Mouse (Mus musculus) heart, postnatal 25 days (tissue): ENCODE measurements around the gene Zan. TPM values are rescaled to one million over a fixed set of nuclear protein-coding genes. Genes with fewer than 3 reads are reported as not detected.
A peak's percentile ranks its signal among the peaks of the same experiment; 100 is the strongest.

Experiments
- DNase-seq: peaks from one replicate; pipeline ENCODE4 v3.0.0; 2022; ENCODE audit warnings: low spot score
- intact Hi-C: fragments of 180-260 bp; cut with DNase I; formaldehyde crosslinking; loops from one replicate; pipeline ENCODE4 v1.15.1; 2025
- total RNA-seq, 2 experiments: library from RNA; stranded (reverse); gene quantifications; 2 replicates each; pipeline ENCODE4 v1.2.3; 2021

Zan gene
- total RNA-seq, 2 experiments from 2014 or later, result not detected

GRCm38 (mm10) chr5:137502667-137503110 is 25.8 kb upstream of the Zan start:
- intact Hi-C loops, result loop anchor here (2.0 to 10.0 kb wide), 4 partner anchors 28 to 210 kb away; partner anchors contain the start of genes Mospd3, Slc12a9 and Ufsp1

GRCm38 (mm10) chr5:137501709-137502666 is 25.1 kb upstream of the Zan start, which contains the start of gene Pop7:
Gene Pop7 (minus strand): TSS chr5:137502518.
- intact Hi-C loops, result loop anchor here (2.0 to 10.0 kb wide), 5 partner anchors 19 to 210 kb away; partner anchors contain the start of genes Mospd3, Slc12a9 and Ufsp1
- DNase-seq, result peak; percentile 100

More at GRCm38 (mm10) chr5:137502667-137503110, 25.8 kb upstream of the Zan start:
- DNase-seq, result no peak

GRCm38 (mm10) chr5:137500186-137500585 is 23.3 kb upstream of the Zan start:
- intact Hi-C loops, result loop anchor here (2.0 to 10.0 kb wide), 3 partner anchors 17 to 208 kb away; partner anchors contain the start of genes Slc12a9 and Ufsp1
- DNase-seq, result no peak

GRCm38 (mm10) chr5:137493831-137494230 is 17.0 kb upstream of the Zan start:
- peak; percentile 23 for DNase-seq

GRCm38 (mm10) chr5:137491559-137491958 is 14.7 kb upstream of the Zan start:
- DNase-seq, result peak; percentile 27
- intact Hi-C loops, result no loop called here

More at GRCm38 (mm10) chr5:137493831-137494230, 17.0 kb upstream of the Zan start:
- intact Hi-C loops, result no loop called here

- intact Hi-C loops, result no loop called here
- DNase-seq, result no peak
These were observed 10.8 kb upstream of the Zan start for GRCm38 (mm10) chr5:137487616-137488015.

- intact Hi-C loops, result no loop called here
- DNase-seq, result no peak
These were observed 8.9 kb upstream of the Zan start for GRCm38 (mm10) chr5:137485851-137486155.

- intact Hi-C loops, result no loop called here
- no peak for DNase-seq
These were observed 8.4 kb upstream of the Zan start for GRCm38 (mm10) chr5:137485071-137485850.

GRCm38 (mm10) chr5:137481897-137482296 is 5.0 kb upstream of the Zan start:
- intact Hi-C loops, result loop anchor here (2.0 to 5.0 kb wide), 2 partner anchors 19 to 350 kb away; no protein-coding TSS in a partner anchor
- no peak for DNase-seq

GRCm38 (mm10) chr5:137481138-137481537 is 4.3 kb upstream of the Zan start:
- peak; percentile 40 for DNase-seq
- intact Hi-C loops, result loop anchor here (5.0 kb wide), 1 partner anchor 349 kb away; no protein-coding TSS in a partner anchor

- DNase-seq, result no peak
- intact Hi-C loops, result no loop called here
These were observed 2.5 kb downstream of the Zan start for GRCm38 (mm10) chr5:137474351-137474750.

- intact Hi-C loops, result no loop called here
- no peak for DNase-seq
These were observed 4.5 kb downstream of the Zan start for GRCm38 (mm10) chr5:137472252-137472904.

- no peak for DNase-seq
- intact Hi-C loops, result no loop called here
These were observed 9.9 kb downstream of the Zan start for GRCm38 (mm10) chr5:137466946-137467345.

GRCm38 (mm10) chr5:137465049-137465448 is 11.8 kb downstream of the Zan start:
- intact Hi-C loops, result no loop called here
- no peak for DNase-seq

GRCm38 (mm10) chr5:137455866-137456591 is 20.8 kb downstream of the Zan start:
- no peak for DNase-seq
- intact Hi-C loops, result no loop called here

- no peak for DNase-seq
- intact Hi-C loops, result no loop called here
These were observed 21.7 kb downstream of the Zan start for GRCm38 (mm10) chr5:137455206-137455605.

- intact Hi-C loops, result no loop called here
- no peak for DNase-seq
These were observed 31.3 kb downstream of the Zan start for GRCm38 (mm10) chr5:137445536-137445935.

- intact Hi-C loops, result no loop called here
- DNase-seq, result no peak
These were observed 36.5 kb downstream of the Zan start for GRCm38 (mm10) chr5:137440216-137440855.

GRCm38 (mm10) chr5:137433889-137434288 is 43.0 kb downstream of the Zan start:
- intact Hi-C loops, result no loop called here
- no peak for DNase-seq
